Mouse (Mus musculus) c-Kit-positive CD71-negative TER-119-negative erythroid progenitor cells, embryonic 14.5 days (primary cell): ENCODE measurements at regions not wholly inside any gene's neighbourhood (a gene's known extent, or its start where the extent isn't known, plus 50 kb on each side); places are given as distances from the start of the nearest gene placed in this dataset.
"Not testable (repeated sequence)": the region's sequence is repeated elsewhere in the genome, so short reads cannot be mapped to it uniquely, and the experiment has no call there.

ENCODE experiments used
- DNase-seq: peaks from one replicate; pipeline ENCODE4 v3.0.0-alpha.2; 2013; ENCODE audit warnings: low read depth

- DNase-seq, result no peak
Measured at GRCm38 (mm10) chr12:112298521-112298920, 152.5 kb downstream of the Kif26a start.

GRCm38 (mm10) chr12:112299089-112299488 is 153.1 kb downstream of the Kif26a start:
- DNase-seq, result no peak

DNA sequence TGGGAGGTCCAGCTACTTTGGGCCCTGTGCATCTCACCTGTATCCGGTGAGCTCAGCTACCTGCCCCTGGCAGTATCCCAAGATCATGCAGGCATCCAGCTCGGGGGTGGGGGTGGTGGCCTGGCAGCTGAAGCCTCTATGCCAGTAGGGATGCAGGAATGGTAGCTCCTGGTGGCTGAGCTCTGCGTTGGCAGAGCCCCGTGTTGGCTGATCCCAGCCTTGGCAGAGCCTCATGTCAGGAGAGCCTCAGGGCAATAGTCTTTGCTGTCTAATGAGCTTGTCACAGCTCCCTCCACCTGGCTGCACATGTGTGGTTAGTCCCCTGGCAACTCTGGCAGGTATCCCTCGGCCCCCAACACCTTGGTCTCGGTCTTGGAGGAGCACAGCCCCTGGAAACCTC is 153.6 kb downstream of the Kif26a start:
- no peak for DNase-seq

- DNase-seq, result no peak
Measured at GRCm38 (mm10) chr12:112300125-112300524, 154.1 kb downstream of the Kif26a start.

- no peak for DNase-seq
Measured at GRCm38 (mm10) chr12:112301411-112301891, 155.4 kb downstream of the Kif26a start.

DNA sequence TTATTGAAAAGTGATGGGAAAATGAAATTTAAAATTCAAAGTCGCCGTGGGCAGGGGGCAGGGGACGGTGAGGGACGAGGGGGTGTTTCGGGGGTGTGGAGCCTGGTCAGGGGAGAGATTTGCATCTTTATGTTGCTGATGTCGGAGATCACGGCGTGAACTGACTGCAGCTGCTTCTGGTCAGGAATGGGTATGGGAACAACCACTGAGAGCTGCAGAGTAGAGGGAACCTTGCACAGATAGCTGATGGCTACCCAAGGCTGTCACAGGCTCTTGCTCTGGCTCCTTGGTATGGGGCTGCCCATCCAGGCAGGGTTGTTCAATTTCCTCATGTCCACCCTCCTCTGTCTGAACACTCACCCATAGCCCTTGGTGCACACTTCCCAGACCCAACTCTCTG is 155.9 kb downstream of the Kif26a start:
- no peak for DNase-seq

- DNase-seq, result no peak
Measured at GRCm38 (mm10) chr12:112306208-112306607, 160.2 kb downstream of the Kif26a start.

- no peak for DNase-seq
Measured at GRCm38 (mm10) chr12:112308016-112308415, 162.0 kb downstream of the Kif26a start.

GRCm38 (mm10) chr12:112309096-112309495 is 163.1 kb downstream of the Kif26a start:
- not testable (repeated sequence) for DNase-seq

DNA sequence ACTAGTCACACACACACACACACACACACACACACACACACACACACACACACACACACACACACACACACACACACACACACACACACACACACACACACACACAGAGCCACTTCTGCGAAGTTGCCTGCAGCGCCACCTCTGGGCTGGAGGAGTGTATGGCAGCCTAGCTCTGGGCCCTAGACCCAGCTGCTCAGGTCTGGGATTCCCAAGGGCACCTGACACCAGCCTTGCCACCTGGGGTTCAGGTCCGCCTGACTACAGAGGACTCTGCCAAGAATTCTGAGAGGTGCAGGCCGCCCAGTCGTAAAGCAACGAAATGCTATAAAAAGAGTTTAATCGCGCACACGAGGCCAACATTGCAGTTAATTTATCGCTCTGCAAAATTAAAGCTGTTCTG is 163.8 kb downstream of the Kif26a start:
- DNase-seq, result no peak

DNA sequence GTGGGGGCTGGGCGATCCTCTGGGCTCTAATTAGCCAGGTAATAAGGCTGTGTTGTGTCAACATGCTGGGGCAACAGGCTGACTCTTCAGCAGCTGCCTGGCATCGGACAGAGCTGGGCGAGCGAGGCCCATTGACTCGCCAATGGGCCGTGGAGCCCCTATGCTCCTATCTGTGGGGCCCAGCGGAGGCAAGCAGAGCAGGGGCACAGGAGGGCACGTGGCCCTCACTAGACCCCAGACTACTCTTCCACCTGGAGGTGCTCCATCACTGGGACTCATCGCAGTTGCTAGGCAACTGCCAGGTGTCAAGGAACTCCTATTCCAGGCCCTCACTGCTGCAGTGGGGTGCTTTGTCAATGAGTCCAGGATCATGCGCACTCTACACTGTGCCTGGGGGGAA is 164.7 kb downstream of the Kif26a start:
- no peak for DNase-seq

DNA sequence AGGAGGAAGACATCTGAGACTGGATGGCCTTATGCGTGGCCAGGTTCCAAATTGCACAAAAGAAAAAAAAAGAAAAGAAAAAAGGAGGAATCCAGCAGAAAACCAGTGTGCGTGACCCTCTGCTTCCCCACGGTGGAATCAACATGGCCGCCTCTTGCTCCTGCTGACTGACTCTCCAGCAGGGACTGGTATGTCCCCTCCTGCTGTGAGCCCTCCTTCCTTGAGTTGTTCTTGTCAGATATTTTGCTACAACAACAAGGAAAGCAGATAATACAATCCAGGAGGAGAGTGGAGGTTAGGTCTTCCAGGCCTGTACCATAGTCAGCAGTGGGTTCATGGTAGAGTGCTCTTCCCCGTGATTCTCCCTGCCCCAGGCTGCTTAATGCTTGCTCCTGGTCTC is 168.8 kb downstream of the Kif26a start:
- DNase-seq, result no peak

DNA sequence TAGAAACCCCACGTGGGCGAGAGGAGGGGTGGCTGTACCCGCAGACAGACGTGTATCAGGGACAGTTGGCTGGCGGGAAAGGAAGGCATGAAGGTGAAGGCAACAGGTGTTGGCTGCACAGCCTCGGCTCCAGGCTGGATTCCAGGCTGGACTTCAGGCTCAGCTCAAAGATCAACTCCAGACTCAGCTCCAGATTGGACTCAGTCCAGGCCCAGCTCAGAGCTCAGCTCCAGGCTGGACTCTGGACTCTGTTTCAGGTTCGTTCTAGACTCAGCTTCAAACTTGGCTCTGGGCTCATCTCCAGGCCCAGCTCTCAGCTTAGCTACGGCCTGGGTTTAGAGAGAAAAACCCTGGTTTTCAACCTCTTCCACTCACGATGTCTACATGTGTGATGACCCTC is 171.2 kb downstream of the Kif26a start:
- no peak for DNase-seq

GRCm38 (mm10) chr12:112318461-112318860 is 170.8 kb upstream of the A530016L24Rik start:
- no peak for DNase-seq

DNA sequence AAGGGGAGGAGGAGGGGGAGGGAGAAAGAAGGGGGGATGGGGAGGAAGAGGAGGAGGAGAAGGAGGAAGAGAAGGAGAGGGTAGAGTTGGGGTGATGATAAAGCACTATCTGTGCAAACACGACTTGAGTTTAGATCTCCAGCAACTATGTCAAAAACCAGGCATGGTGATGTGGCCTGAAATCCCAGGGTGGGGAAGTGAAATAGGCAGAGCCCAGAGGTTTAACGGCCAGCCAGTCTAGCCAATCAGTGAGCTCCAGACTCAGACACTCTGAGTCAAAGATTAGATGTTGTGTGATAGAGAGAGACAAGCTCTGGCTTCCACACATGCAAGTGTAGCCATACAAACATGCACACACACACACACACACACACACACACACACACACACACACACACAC is 167.1 kb upstream of the A530016L24Rik start:
- no peak for DNase-seq

DNA sequence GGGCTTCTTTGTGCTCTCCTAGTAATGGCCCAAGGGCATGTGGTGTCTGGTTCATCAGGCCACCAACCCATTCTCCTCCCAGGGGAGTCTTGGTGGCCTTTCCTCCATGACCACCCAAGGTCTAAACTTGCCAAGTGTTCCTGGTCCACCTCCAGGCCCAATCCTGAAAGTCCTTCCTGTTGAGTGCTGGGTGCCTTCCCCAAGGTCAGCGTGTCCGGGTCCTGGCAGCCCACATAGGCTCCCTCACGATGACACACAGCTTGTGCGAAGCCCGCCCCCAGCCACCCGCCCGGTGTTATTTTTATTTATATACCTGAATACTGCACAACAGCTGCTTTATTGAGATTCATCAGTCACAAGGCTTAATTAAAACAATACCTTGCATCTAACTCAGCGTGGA is 161.8 kb upstream of the A530016L24Rik start:
- DNase-seq, result no peak

GRCm38 (mm10) chr12:112328809-112329575 is 160.3 kb upstream of the A530016L24Rik start:
- no peak for DNase-seq

- DNase-seq, result no peak
Measured at GRCm38 (mm10) chr12:112329701-112330301, 159.4 kb upstream of the A530016L24Rik start.

DNA sequence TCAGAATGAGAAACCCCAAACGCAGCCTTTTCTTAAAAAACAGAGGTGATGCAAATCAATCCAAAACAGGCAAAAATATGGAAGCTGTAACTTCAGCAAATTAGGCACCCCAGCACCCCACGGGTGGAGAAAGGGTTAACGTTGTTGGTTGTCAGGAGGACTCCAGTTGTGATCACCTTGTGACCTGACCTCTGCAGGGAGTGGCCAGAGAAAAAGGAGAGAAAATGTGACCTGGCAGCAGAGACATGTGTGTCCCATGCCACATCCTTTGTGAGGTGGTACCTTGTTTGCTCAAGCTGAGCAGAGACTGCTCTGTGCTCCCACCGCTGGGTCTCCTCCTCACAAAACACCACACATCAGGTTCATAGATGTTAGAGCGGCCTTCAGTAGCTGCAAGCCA is 158.7 kb upstream of the A530016L24Rik start:
- DNase-seq, result no peak

DNA sequence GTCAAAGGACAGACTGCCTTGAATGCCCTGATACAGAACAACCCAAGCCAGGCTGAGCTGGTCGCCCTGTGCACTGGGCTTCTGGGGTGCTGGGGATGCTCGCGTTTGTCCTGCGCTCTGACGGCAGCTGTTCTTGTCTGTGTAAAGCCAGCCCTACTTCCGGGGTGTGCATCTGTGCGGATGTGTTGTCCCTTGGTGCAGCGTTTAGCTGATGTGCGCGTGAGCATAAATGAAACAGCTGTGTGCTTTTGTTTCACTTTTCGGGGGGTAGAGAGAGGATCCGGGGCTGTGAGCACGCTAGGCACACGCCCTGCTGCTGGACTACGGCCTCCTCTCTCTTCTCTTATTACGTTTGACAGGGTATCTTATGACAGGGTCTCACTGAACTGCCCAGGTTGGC is 158.2 kb upstream of the A530016L24Rik start:
- DNase-seq, result no peak

DNA sequence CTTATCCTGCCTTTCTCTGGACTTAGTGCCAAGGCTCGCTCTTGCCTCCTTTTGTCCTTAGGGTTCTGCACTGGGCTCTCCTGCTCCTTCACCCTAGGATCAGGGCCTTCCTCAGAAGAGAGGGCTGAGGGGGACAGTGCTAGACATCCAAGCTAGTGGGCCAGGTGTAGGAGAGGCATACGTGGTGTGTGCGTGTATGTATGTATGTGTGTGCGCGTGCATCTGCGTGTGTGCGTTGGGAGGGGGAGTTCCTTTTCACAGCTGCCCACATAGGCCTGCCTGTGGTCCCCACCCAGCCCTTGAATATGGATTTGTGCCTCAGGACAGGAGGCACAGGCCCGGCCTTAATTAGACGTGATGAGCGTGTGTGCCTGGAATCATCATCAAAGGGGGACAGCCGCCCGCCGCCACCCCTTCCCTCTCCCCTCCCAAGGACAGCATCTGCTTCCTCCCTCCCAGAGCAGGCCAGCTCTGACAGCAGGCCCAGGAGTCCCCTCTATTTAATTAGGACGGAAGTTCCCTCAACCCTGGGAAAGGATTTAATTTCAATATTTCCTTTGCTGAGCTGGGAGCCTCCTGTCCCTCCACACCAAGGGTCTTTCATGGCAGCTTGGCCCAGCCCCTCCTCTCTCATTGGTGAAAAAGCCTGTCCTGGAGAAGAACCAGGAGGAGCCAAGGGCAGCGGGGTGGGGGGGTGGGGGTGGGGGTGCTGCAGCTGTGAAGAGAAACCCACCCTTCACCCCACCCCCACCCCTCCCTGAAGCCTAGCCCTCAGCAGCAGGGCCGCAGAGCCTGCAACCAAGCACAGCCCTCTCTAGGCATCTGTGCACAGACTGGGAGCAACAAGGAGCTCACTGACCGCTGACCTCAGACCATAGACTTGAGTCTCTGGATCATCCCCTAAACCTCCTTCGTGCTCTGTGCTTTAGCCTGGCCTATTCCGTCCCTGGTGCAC is 155.8 kb upstream of the A530016L24Rik start:
- DNase-seq, result no peak

- no peak for DNase-seq
Measured at GRCm38 (mm10) chr12:112334106-112334855, 155.0 kb upstream of the A530016L24Rik start.
